Mouse (Mus musculus) hindbrain, embryonic 11.5 days (tissue): ENCODE results near the gene Gm10354. TPM values are rescaled to one million over a fixed set of nuclear protein-coding genes. Genes with fewer than 3 reads are reported as not detected.
"Not testable (repeated sequence)": the region's sequence is repeated elsewhere in the genome, so short reads cannot be mapped to it uniquely, and the experiment has no call there.

ENCODE experiments used
- ATAC-seq: fragments of 200-750 bp; cut with Nextera tagmentation; 2 replicates; pipeline ENCODE4 v1.8.0; 2017; ENCODE audit warnings: mild to moderate bottlenecking, moderate TSS enrichment, moderate library complexity; ENCODE audit not compliant: low FRiP score
- DNase-seq: peaks from one replicate; pipeline ENCODE4 v3.0.0-alpha.2; 2015; ENCODE audit warnings: low spot score
- H3K27ac ChIP-seq: fragments of 300-500 bp; sonication (generic); 2 replicates; pipeline ENCODE4 v1.5.1; 2014; ENCODE audit warnings: mild to moderate bottlenecking, low read depth, low read length
- H3K27me3 ChIP-seq: fragments of 300-500 bp; sonication (generic); 2 replicates; pipeline ENCODE4 v1.6.1; 2014; ENCODE audit warnings: mild to moderate bottlenecking, low read length, moderate library complexity, mixed read lengths; ENCODE audit not compliant: control insufficient read depth, insufficient read depth
- H3K36me3 ChIP-seq: fragments of 300-500 bp; sonication (generic); 2 replicates; pipeline ENCODE4 v1.6.1; 2014; ENCODE audit warnings: mild to moderate bottlenecking, low read length, moderate library complexity, mixed read lengths; ENCODE audit not compliant: control insufficient read depth, insufficient read depth
- H3K4me1 ChIP-seq: fragments of 300-500 bp; sonication (generic); replicated peaks from 2 replicates; pipeline ENCODE4 v1.6.1; 2014; ENCODE audit warnings: low read length, mixed read lengths; ENCODE audit not compliant: control insufficient read depth, insufficient read depth
- H3K4me2 ChIP-seq: fragments of 300-500 bp; sonication (generic); replicated peaks from 2 replicates; pipeline ENCODE4 v1.6.1; 2014; ENCODE audit warnings: mild to moderate bottlenecking, low read depth, low read length
- H3K4me3 ChIP-seq: fragments of 300-500 bp; sonication (generic); 2 replicates; pipeline ENCODE4 v1.5.1; 2014; ENCODE audit warnings: low read depth, low read length
- H3K9ac ChIP-seq: fragments of 300-500 bp; sonication (generic); 2 replicates; pipeline ENCODE4 v1.6.1; 2014; ENCODE audit warnings: low read depth, low read length
- H3K9me3 ChIP-seq: fragments of 300-500 bp; sonication (generic); 2 replicates; pipeline ENCODE4 v1.6.1; 2016; ENCODE audit warnings: low read length; ENCODE audit not compliant: control insufficient read depth
- WGBS: fragments of 180-500 bp; shearing (Covaris S2); extraction: QIAGEN DNeasy Blood & Tissue Kit; methylation state at CpG from one replicate; pipeline ENCODE4 v1.1.7; 2014; 5-methylcytosine and 5-hydroxymethylcytosine counted together
- polyA plus RNA-seq: library from polyadenylated mRNA; unstranded; fragments of >200 nt; fragmentation: Nextera tagmentation; extraction: Ambion mirVana; gene quantifications from 2 replicates; pipeline ENCODE4 v1.2.1, GENCODE M21; 2014

The Gm10354 gene
- polyA plus RNA-seq, 1 experiment from 2014 or later: not detected

DNA sequence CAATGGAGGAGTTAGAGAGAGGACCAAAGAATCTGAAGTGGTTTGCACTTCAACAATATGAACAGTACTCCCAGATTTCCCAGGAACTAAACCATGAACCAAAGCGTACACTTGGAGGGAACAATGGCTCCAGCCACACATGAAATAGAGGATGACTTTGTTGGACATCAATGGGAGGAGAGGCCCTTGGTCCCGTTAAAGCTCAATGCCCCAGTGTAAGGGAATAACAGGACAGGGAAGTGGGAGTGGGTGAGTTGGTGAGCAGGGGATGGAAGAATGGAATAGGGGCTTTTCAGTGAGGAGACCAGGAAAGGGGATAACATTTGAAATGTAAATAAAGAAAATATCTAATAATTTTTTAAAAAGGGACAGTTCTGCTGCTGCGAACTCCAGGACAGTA lies 5.9 kb downstream of the Gm10354 start:
- H3K9me3 ChIP-seq, H3K36me3 ChIP-seq, H3K4me2 ChIP-seq, DNase-seq, H3K4me3 ChIP-seq, ATAC-seq, H3K27me3 ChIP-seq, H3K9ac ChIP-seq, H3K4me1 ChIP-seq, H3K27ac ChIP-seq: not testable (repeated sequence)
- 82% methylated on average over 3 of the region's 3 CpGs for WGBS

GRCm38 (mm10) chr5:14963821-14964220 lies 14.9 kb downstream of the Gm10354 start:
- not testable (repeated sequence) for H3K27ac ChIP-seq, H3K4me2 ChIP-seq, H3K36me3 ChIP-seq, H3K27me3 ChIP-seq, H3K9ac ChIP-seq, H3K4me1 ChIP-seq, DNase-seq, ATAC-seq, H3K4me3 ChIP-seq, H3K9me3 ChIP-seq
- 81% methylated on average over 13 of the region's 13 CpGs for WGBS

DNA sequence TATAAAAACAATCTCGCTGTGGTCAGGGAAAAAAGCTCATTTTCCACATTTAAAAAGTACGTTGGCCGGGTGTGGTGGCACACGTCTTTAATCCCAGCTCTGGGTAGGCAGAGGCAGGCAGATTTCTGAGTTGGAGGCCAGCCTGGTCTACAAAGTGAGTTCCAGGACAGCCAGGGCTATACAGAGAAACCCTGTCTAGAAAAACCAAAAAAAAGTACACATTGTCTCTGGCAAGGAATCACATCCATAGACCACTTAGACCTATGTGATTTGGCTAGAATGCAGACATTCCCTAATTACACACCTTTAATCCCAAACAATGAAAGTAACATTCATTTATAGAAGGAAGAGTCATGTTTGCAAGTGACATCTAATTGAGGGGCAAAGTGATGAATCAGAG lies 17.2 kb downstream of the Gm10354 start:
- 85% methylated on average over 4 of the region's 4 CpGs for WGBS
- H3K36me3 ChIP-seq, DNase-seq, H3K9me3 ChIP-seq, H3K4me1 ChIP-seq, H3K27me3 ChIP-seq, H3K4me2 ChIP-seq, H3K9ac ChIP-seq, H3K27ac ChIP-seq, H3K4me3 ChIP-seq: not testable (repeated sequence)
- ATAC-seq: peak; percentile 73

DNA sequence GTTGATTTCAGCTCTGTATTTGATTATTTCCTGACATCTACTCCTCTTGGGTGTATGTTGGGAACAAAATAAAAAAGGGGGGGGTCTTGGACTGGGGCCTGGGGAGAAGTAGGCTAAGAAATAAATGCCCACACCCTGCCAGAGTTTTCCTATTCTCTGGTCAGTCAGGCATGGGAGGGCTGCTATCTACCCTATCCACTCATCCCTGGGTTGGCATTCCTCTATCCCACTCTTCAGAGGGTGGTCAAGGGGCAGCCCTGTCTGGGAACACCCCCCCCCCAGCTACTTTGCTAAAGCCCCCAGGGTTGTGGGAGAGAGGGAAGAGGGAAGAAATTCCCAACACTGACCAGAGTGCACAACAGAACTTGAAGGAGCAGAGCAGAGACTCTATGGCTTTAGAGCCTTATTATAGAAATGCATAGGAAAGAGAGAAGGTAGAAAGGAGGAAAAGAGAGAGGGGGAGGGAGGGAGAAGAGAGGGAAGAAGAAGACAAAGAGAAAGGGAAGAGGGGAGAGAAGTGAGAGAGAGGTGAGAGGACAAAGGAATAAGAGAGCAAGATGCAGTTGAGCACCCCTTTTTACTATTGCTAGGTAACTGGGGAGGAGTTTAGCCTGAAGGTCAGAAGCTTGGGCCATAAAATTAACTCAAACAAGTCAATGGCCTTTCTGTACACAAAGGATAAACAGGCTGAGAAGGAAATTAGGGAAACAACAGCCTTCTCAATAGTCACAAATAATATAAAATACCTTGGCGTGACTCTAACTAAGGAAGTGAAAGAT lies 22.6 kb downstream of the Gm10354 start:
- 100% methylated on average over 1 of the region's 1 CpGs for WGBS
- not testable (repeated sequence) for H3K9ac ChIP-seq, H3K27ac ChIP-seq, DNase-seq, H3K4me2 ChIP-seq, H3K4me3 ChIP-seq, H3K9me3 ChIP-seq, H3K36me3 ChIP-seq, H3K27me3 ChIP-seq, H3K4me1 ChIP-seq
- ATAC-seq: peak; percentile 75

DNA sequence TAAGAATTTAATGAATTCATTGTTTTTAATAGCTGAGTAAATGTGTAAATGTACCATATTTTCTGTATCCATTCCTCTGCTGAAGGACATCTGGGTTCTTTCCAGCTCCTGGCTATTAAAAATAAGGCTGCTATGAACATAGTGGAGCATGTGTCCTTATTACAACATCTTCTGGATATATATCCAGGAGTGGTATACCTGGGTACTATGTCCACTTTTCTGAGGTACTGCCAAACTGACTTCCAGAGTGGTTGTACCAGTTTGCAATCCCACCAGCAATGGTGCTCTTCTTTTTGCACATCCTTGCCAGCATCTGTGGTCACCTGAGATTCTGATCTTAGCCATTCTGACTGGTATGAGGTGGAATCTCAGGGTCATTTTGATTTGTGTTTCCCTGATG lies 25.1 kb downstream of the Gm10354 start:
- H3K4me3 ChIP-seq, H3K27me3 ChIP-seq, H3K4me1 ChIP-seq, H3K4me2 ChIP-seq, H3K27ac ChIP-seq, H3K9ac ChIP-seq, H3K9me3 ChIP-seq, ATAC-seq, DNase-seq, H3K36me3 ChIP-seq: not testable (repeated sequence)

DNA sequence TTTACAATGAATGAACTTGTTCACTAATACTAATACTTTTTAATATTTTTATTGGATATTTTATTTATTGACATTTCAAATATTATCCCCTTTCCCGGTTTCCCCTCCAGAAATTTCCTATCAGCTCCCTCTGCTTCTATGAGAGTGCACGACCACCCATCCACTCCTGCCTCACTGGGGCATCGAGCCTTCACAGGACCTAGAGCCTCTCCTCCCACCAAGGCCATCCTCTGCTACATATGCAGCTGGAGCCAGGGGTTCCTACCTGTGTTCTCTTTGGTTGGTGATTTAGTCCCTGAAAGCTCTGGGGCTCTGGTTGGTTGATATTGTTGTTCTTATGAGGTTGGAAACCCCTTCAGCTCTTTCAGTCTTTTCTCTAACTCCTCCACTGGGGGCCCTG lies 26.0 kb downstream of the Gm10354 start:
- not testable (repeated sequence) for H3K4me2 ChIP-seq, H3K4me3 ChIP-seq, H3K27me3 ChIP-seq, H3K4me1 ChIP-seq, H3K27ac ChIP-seq, DNase-seq, H3K9ac ChIP-seq, ATAC-seq, H3K36me3 ChIP-seq
- H3K9me3 ChIP-seq: peaks cover 10% of the 10 kb centered on the region
- 67% methylated on average over 3 of the region's 3 CpGs for WGBS

GRCm38 (mm10) chr5:14951822-14952221 lies 26.9 kb downstream of the Gm10354 start:
- not testable (repeated sequence) for H3K27me3 ChIP-seq, H3K9ac ChIP-seq, H3K4me3 ChIP-seq, H3K27ac ChIP-seq, H3K4me1 ChIP-seq, H3K4me2 ChIP-seq, H3K36me3 ChIP-seq, DNase-seq
- WGBS: 74% methylated on average over 7 of the region's 7 CpGs
- peak; percentile 75 for ATAC-seq
- H3K9me3 ChIP-seq: peaks cover 11% of the 10 kb centered on the region

DNA sequence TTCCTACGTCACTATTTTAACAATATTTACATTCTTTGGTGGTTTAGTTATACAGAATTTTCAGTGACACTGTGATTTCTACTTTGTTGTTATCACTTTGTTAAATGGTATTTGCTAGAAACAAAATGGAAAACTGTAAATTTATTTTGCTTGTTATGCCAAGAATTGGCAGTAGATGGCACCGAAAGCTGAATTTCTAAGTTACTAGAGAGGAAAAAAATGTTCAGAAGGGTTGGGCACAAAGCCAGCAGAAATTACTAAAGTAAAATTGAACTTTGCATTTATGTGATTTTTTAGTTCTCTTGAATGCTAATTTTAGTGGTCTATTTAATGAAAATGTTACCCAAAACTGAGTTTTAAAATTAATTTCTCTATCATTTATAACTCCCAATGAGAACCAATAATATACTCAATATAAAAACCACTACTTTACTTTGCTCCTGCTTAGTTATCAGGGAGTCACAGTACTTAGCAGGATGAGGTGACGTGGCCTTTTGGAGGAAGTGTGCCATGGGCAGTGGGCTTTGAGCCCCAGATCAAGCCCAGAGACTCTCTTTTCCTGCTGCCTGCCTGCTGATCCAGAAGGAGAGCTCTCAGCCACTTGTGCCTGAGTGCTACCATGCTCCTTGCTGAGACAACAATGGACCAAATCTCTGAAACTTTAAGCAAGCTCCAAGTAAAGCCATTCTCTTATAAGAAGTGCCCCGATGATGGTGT lies 31.1 kb downstream of the Gm10354 start:
- H3K9me3 ChIP-seq, H3K27ac ChIP-seq, H3K4me1 ChIP-seq, H3K4me3 ChIP-seq, H3K9ac ChIP-seq, H3K27me3 ChIP-seq, H3K4me2 ChIP-seq, H3K36me3 ChIP-seq, ATAC-seq, DNase-seq: not testable (repeated sequence)
- WGBS: 67% methylated on average over 4 of the region's 4 CpGs

DNA sequence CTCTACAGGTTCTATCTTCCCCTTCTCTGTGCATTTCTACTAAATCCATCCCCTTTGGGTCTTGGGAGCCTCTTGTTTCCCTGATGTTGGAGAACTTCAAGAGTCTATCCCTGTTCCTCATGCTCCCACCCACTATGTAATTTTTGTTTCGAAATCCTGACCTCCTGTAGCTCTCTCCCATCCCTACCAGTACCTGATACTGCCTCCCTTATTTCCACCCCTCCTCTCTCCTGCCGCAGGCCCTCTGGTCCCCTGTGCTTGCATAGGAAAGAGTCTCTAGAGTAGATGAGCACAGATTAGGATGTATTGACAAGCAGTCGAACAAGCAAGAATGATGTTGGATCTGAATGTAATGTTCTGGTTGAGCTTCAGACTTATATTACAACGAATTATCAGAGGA lies 33.2 kb downstream of the Gm10354 start:
- not testable (repeated sequence) for H3K4me3 ChIP-seq, H3K9ac ChIP-seq, H3K9me3 ChIP-seq, H3K27ac ChIP-seq, DNase-seq, H3K4me2 ChIP-seq, H3K27me3 ChIP-seq, H3K36me3 ChIP-seq, H3K4me1 ChIP-seq
- peak; percentile 57; the same call in 1 of the 2 replicates for ATAC-seq
- 65% methylated on average over 4 of the region's 4 CpGs for WGBS
